Mouse (Mus musculus) testis, adult 2 months (tissue): ENCODE results near the gene Ang2.
"Not testable (repeated sequence)": the region's sequence is repeated elsewhere in the genome, so short reads cannot be mapped to it uniquely, and the experiment has no call there.

Experiments used
- CTCF ChIP-seq: fragments of 200-500 bp; IDR thresholded peaks from 2 replicates; pipeline ENCODE4 v1.5.1; 2012; ENCODE audit warnings: low read depth, mild to moderate bottlenecking, inconsistent platforms, low read length, moderate library complexity; ENCODE audit not compliant: control insufficient read depth, insufficient read depth, insufficient replicate concordance
- POLR2A ChIP-seq: fragments of 200-500 bp; IDR thresholded peaks from 2 replicates; pipeline ENCODE4 v1.6.1; 2012; ENCODE audit warnings: low read depth, mild to moderate bottlenecking, inconsistent platforms, low read length, moderate library complexity; ENCODE audit not compliant: control insufficient read depth

GRCm38 (mm10) chr14:51163323-51163722 is 35.6 kb downstream of the Ang2 start:
- TF ChIP-seq POLR2A, CTCF: not testable (repeated sequence)
